Mouse (Mus musculus) ES-E14 (cell line): ENCODE results near the gene Bach2. TPM values are rescaled to one million over a fixed set of nuclear protein-coding genes. Genes with fewer than 3 reads are reported as not detected.

Experiments used
- DNase-seq: peaks from one replicate; pipeline ENCODE4 v3.0.0-alpha.2; 2013; ENCODE audit warnings: low read depth, low spot score
- H3K27ac ChIP-seq: 2 replicates; pipeline ENCODE4 v1.5.1; 2012; ENCODE audit warnings: low read depth, mild to moderate bottlenecking, low read length, moderate library complexity, mixed read lengths; ENCODE audit not compliant: poor library complexity, insufficient read depth, severe bottlenecking
- H3K36me3 ChIP-seq: 2 replicates; pipeline ENCODE4 v1.6.1; 2012; ENCODE audit warnings: mild to moderate bottlenecking, low read length, moderate library complexity, mixed read lengths; ENCODE audit not compliant: control insufficient read depth, poor library complexity, insufficient read depth, severe bottlenecking
- H3K4me1 ChIP-seq, 2 experiments: fragments of 150-350 bp in 1 of 2; sonication (generic) in 1 of 2; 2 replicates each; pipeline ENCODE4 v1.6.1; 2012; ENCODE audit warnings: low read length in 2 of 2, mild to moderate bottlenecking in 1 of 2, mixed read lengths in 1 of 2; ENCODE audit not compliant: control insufficient read depth in 2 of 2, insufficient read depth in 2 of 2, poor library complexity in 1 of 2
- H3K4me3 ChIP-seq, 2 experiments: fragments of 150-350 bp in 1 of 2; sonication (generic) in 1 of 2; 2 replicates each; pipeline ENCODE4 v1.5.1; 2012; ENCODE audit warnings: low read length in 2 of 2, low read depth in 1 of 2, mild to moderate bottlenecking in 1 of 2, mixed read lengths in 1 of 2; ENCODE audit not compliant: insufficient read depth in 1 of 2, poor library complexity in 1 of 2, severe bottlenecking in 1 of 2
- H3K9ac ChIP-seq: 2 replicates; pipeline ENCODE4 v1.6.1; 2012; ENCODE audit warnings: low read depth, mild to moderate bottlenecking, low read length, mixed read lengths; ENCODE audit not compliant: poor library complexity, insufficient read depth, severe bottlenecking
- H3K9me3 ChIP-seq: fragments of 150-350 bp; sonication (generic); 2 replicates; pipeline ENCODE4 v1.6.1; 2012; ENCODE audit warnings: low read depth, mild to moderate bottlenecking, low read length; ENCODE audit not compliant: control insufficient read depth, insufficient read depth
- CHD2 ChIP-seq: IDR thresholded peaks from 2 replicates; pipeline ENCODE4 v1.6.1; 2014; ENCODE audit warnings: mild to moderate bottlenecking, low read depth, low read length, inconsistent platforms
- HCFC1 ChIP-seq: IDR thresholded peaks from 2 replicates; pipeline ENCODE4 v1.6.1; 2012; ENCODE audit warnings: low read length, inconsistent platforms, borderline replicate concordance; ENCODE audit not compliant: insufficient read depth
- MAFK ChIP-seq: IDR thresholded peaks from 2 replicates; pipeline ENCODE4 v1.6.1; 2014; ENCODE audit warnings: mild to moderate bottlenecking, low read depth, low read length, inconsistent platforms; ENCODE audit not compliant: insufficient read depth
- ZC3H11A ChIP-seq: IDR thresholded peaks from 2 replicates; pipeline ENCODE4 v1.6.1; 2012; ENCODE audit warnings: low read depth, mild to moderate bottlenecking, inconsistent platforms, low read length, borderline replicate concordance
- ZNF384 ChIP-seq: IDR thresholded peaks from 2 replicates; pipeline ENCODE4 v1.6.1; 2012; ENCODE audit warnings: low read depth, low read length, inconsistent platforms
- in situ Hi-C, 2 experiments: fragments of 600-800 bp; cut with MboI; formaldehyde crosslinking; loops; one replicate each; pipeline ENCODE4 v1.15.1; 2025; ENCODE audit warnings: low sequenced_read_pairs in 2 of 2, inconsistent platforms in 1 of 2; ENCODE audit not compliant: unreplicated experiment in 2 of 2
- total RNA-seq: library from RNA; depleted of rRNA; stranded (reverse); fragments of 300-350 nt; gene quantifications from 2 replicates; pipeline ENCODE4 v1.2.3, GENCODE M21; 2012

Bach2 gene
- total RNA-seq, 1 experiment = 3.3 TPM

- no peak for DNase-seq
- H3K4me1 ChIP-seq = no peaks in the 10 kb centered on the region
- H3K27ac ChIP-seq = no peak overlapping the region
- TF ChIP-seq CHD2 = no peak
- no peak for TF ChIP-seq HCFC1
- TF ChIP-seq MAFK = no peak
- no peak for TF ChIP-seq ZC3H11A
- no peak for TF ChIP-seq ZNF384
- H3K4me3 ChIP-seq = no peak overlapping the region
- H3K9me3 ChIP-seq = no peaks in the 10 kb centered on the region
- H3K36me3 ChIP-seq = no peaks in the 10 kb centered on the region
- H3K9ac ChIP-seq = no peak overlapping the region
- in situ Hi-C loops = no loop called here
Measured at GRCm38 (mm10) chr4:32374751-32375582, 136.4 kb downstream of the Bach2 start.

GRCm38 (mm10) chr4:32375721-32376526 is 137.3 kb downstream of the Bach2 start:
- no peak for TF ChIP-seq MAFK
- TF ChIP-seq CHD2 = no peak
- no peak for TF ChIP-seq ZC3H11A
- no peak for TF ChIP-seq HCFC1
- TF ChIP-seq ZNF384 = no peak
- Histone ChIP-seq H3K27ac (no peak overlapping the region), H3K36me3 (no peaks in the 10 kb centered on the region), H3K4me3 (no peak overlapping the region), H3K9me3 (no peaks in the 10 kb centered on the region), H3K9ac (no peak overlapping the region), H3K4me1 (no peaks in the 10 kb centered on the region)
- DNase-seq = no peak
- in situ Hi-C loops = no loop called here

GRCm38 (mm10) chr4:32376527-32376948 is 137.9 kb downstream of the Bach2 start:
- DNase-seq = no peak
- H3K9ac ChIP-seq = no peak overlapping the region
- TF ChIP-seq HCFC1 (no peak), CHD2 (no peak), MAFK (no peak), ZC3H11A (no peak), ZNF384 (no peak)
- peaks cover 0 to 1% of the 10 kb centered on the region in 2 experiments; a peak in 1 of 4 replicates for H3K4me1 ChIP-seq
- H3K9me3 ChIP-seq = no peaks in the 10 kb centered on the region
- in situ Hi-C loops = no loop called here
- H3K36me3 ChIP-seq = no peaks in the 10 kb centered on the region
- no peak overlapping the region for H3K27ac ChIP-seq
- no peak overlapping the region for H3K4me3 ChIP-seq

GRCm38 (mm10) chr4:32379140-32379539 is 140.5 kb downstream of the Bach2 start:
- H3K9me3 ChIP-seq = no peaks in the 10 kb centered on the region
- no peak for TF ChIP-seq ZC3H11A
- no peak for TF ChIP-seq CHD2
- peaks cover 0 to 2% of the 10 kb centered on the region in 2 experiments; a peak in 1 of 4 replicates for H3K4me1 ChIP-seq
- no peaks in the 10 kb centered on the region for H3K36me3 ChIP-seq
- in situ Hi-C loops = no loop called here
- no peak overlapping the region for H3K9ac ChIP-seq
- no peak overlapping the region for H3K4me3 ChIP-seq
- no peak for DNase-seq
- H3K27ac ChIP-seq = no peak overlapping the region
